Mouse (Mus musculus): Measurements from ENCODE around the gene Erbin. TPM values are rescaled to one million over a fixed set of nuclear protein-coding genes. Genes with fewer than 3 reads are reported as not detected.
A peak's percentile ranks its signal among the peaks of the same experiment; 100 is the strongest.

Erbin gene
- polyA plus RNA-seq, 1 experiment from 2014 or later, result 7.1 TPM

- H3K27ac ChIP-seq (replicated peaks), result no peak overlapping the region
- 49% methylated on average over 6 of the region's 6 CpGs for WGBS
- no peaks in the 10 kb centered on the region for H3K27me3 ChIP-seq
- no peak overlapping the region for H3K9ac ChIP-seq
- no peak for ATAC-seq (ENCODE audit: low FRiP score, low read depth)
- no peak overlapping the region for H3K4me2 ChIP-seq
- H3K4me3 ChIP-seq, result no peak overlapping the region
- H3K4me1 ChIP-seq (replicated peaks), result peaks cover 10% of the 10 kb centered on the region
- H3K36me3 ChIP-seq, result no peaks in the 10 kb centered on the region
- no peaks in the 10 kb centered on the region for H3K9me3 ChIP-seq
These were observed 4.3 kb upstream of the Erbin start for GRCm38 (mm10) chr13:103924586-103924985.

GRCm38 (mm10) chr13:103923402-103924065 lies 3.2 kb upstream of the Erbin start:
- peaks cover 16% of the 10 kb centered on the region for H3K4me1 ChIP-seq (replicated peaks)
- no peak overlapping the region for H3K27ac ChIP-seq (replicated peaks)
- H3K27me3 ChIP-seq, result no peaks in the 10 kb centered on the region
- H3K9me3 ChIP-seq, result no peaks in the 10 kb centered on the region
- H3K9ac ChIP-seq, result no peak overlapping the region
- H3K4me3 ChIP-seq, result no peak overlapping the region
- H3K36me3 ChIP-seq, result no peaks in the 10 kb centered on the region
- H3K4me2 ChIP-seq, result no peak overlapping the region
- ATAC-seq (ENCODE audit: low FRiP score, low read depth), result no peak
- 81% methylated on average over 6 of the region's 6 CpGs for WGBS

GRCm38 (mm10) chr13:103921831-103922380 lies 1.6 kb upstream of the Erbin start:
- Histone ChIP-seq H3K4me3 (peak overlapping the region; percentile 53), H3K9me3 (no peaks in the 10 kb centered on the region), H3K27ac (replicated peaks) (peak overlapping the region; percentile 97), H3K4me1 (replicated peaks) (peaks cover 26% of the 10 kb centered on the region), H3K36me3 (no peaks in the 10 kb centered on the region), H3K9ac (peak overlapping the region; percentile 95), H3K27me3 (no peaks in the 10 kb centered on the region), H3K4me2 (peak overlapping the region; percentile 85)
- 10% methylated on average over 11 of the region's 11 CpGs for WGBS
- peak; percentile 12; the same call in 1 of the 2 replicates for ATAC-seq (ENCODE audit: low FRiP score, low read depth)

- peaks cover 32% of the 10 kb centered on the region for H3K4me1 ChIP-seq (replicated peaks)
- under 1% methylated on average over 99 of the region's 125 CpGs for WGBS
- peak overlapping the region; percentile 97 for H3K27ac ChIP-seq (replicated peaks)
- peak overlapping the region; percentile 53 for H3K4me3 ChIP-seq
- H3K9me3 ChIP-seq, result no peaks in the 10 kb centered on the region
- H3K9ac ChIP-seq, result peak overlapping the region; percentile 95
- no peaks in the 10 kb centered on the region for H3K36me3 ChIP-seq
- ATAC-seq (ENCODE audit: low FRiP score, low read depth), result peak; percentile 93
- peak overlapping the region; percentile 85 for H3K4me2 ChIP-seq
- H3K27me3 ChIP-seq, result no peaks in the 10 kb centered on the region
These were observed 868 bp upstream of the Erbin start for GRCm38 (mm10) chr13:103920933-103921830.

GRCm38 (mm10) chr13:103919956-103920260 lies 406 bp downstream of the Erbin start:
- under 1% methylated on average over 20 of the region's 20 CpGs for WGBS
- ATAC-seq (ENCODE audit: low FRiP score, low read depth), result no peak
- Histone ChIP-seq H3K4me2 (peak overlapping the region; percentile 85), H3K9me3 (no peaks in the 10 kb centered on the region), H3K27me3 (no peaks in the 10 kb centered on the region), H3K27ac (replicated peaks) (peak overlapping the region; percentile 97), H3K4me3 (peak overlapping the region; percentile 53), H3K4me1 (replicated peaks) (peaks cover 34% of the 10 kb centered on the region), H3K36me3 (no peaks in the 10 kb centered on the region), H3K9ac (peak overlapping the region; percentile 95)

- H3K36me3 ChIP-seq, result no peaks in the 10 kb centered on the region
- WGBS, result under 1% methylated on average over 32 of the region's 32 CpGs
- H3K27me3 ChIP-seq, result no peaks in the 10 kb centered on the region
- ATAC-seq (ENCODE audit: low FRiP score, low read depth), result no peak
- peaks cover 34% of the 10 kb centered on the region for H3K4me1 ChIP-seq (replicated peaks)
- H3K27ac ChIP-seq (replicated peaks), result peak overlapping the region; percentile 97
- H3K9ac ChIP-seq, result peak overlapping the region; percentile 95
- H3K4me3 ChIP-seq, result peak overlapping the region; percentile 53
- H3K9me3 ChIP-seq, result no peaks in the 10 kb centered on the region
- H3K4me2 ChIP-seq, result peak overlapping the region; percentile 85
These were observed 919 bp downstream of the Erbin start for GRCm38 (mm10) chr13:103919234-103919955.

- Histone ChIP-seq H3K27ac (replicated peaks) (peak overlapping the region; percentile 34), H3K4me2 (peak overlapping the region; percentile 85), H3K4me1 (replicated peaks) (peaks cover 34% of the 10 kb centered on the region), H3K36me3 (no peaks in the 10 kb centered on the region), H3K9me3 (no peaks in the 10 kb centered on the region), H3K27me3 (no peaks in the 10 kb centered on the region), H3K9ac (peak overlapping the region; percentile 95; the same call in 1 of the 2 replicates), H3K4me3 (peak overlapping the region; percentile 53)
- no peak for ATAC-seq (ENCODE audit: low FRiP score, low read depth)
- WGBS, result 15% methylated on average over 3 of the region's 3 CpGs
These were observed 1.9 kb downstream of the Erbin start for GRCm38 (mm10) chr13:103918432-103918831.

GRCm38 (mm10) chr13:103914114-103914736 lies 6.1 kb downstream of the Erbin start:
- Histone ChIP-seq H3K27ac (replicated peaks) (no peak overlapping the region), H3K4me3 (no peak overlapping the region), H3K4me2 (no peak overlapping the region), H3K27me3 (no peaks in the 10 kb centered on the region), H3K9me3 (no peaks in the 10 kb centered on the region), H3K9ac (no peak overlapping the region), H3K36me3 (no peaks in the 10 kb centered on the region), H3K4me1 (replicated peaks) (peaks cover 24% of the 10 kb centered on the region)
- 80% methylated on average over 4 of the region's 4 CpGs for WGBS
- no peak for ATAC-seq (ENCODE audit: low FRiP score, low read depth)

GRCm38 (mm10) chr13:103912351-103912750 lies 8.0 kb downstream of the Erbin start:
- WGBS, result 88% methylated on average over 3 of the region's 3 CpGs
- Histone ChIP-seq H3K36me3 (no peaks in the 10 kb centered on the region), H3K4me1 (replicated peaks) (peaks cover 11% of the 10 kb centered on the region), H3K27me3 (no peaks in the 10 kb centered on the region), H3K27ac (replicated peaks) (no peak overlapping the region), H3K4me2 (no peak overlapping the region), H3K4me3 (no peak overlapping the region), H3K9me3 (no peaks in the 10 kb centered on the region), H3K9ac (no peak overlapping the region)
- no peak for ATAC-seq (ENCODE audit: low FRiP score, low read depth)

GRCm38 (mm10) chr13:103910598-103910997 lies 9.7 kb downstream of the Erbin start:
- H3K4me3 ChIP-seq, result no peak overlapping the region
- no peaks in the 10 kb centered on the region for H3K27me3 ChIP-seq
- no peak overlapping the region for H3K27ac ChIP-seq (replicated peaks)
- H3K4me1 ChIP-seq (replicated peaks), result no peaks in the 10 kb centered on the region
- H3K9ac ChIP-seq, result no peak overlapping the region
- WGBS, result 90% methylated on average over 1 of the region's 1 CpGs
- H3K36me3 ChIP-seq, result no peaks in the 10 kb centered on the region
- H3K9me3 ChIP-seq, result no peaks in the 10 kb centered on the region
- no peak overlapping the region for H3K4me2 ChIP-seq
- no peak for ATAC-seq (ENCODE audit: low FRiP score, low read depth)

- H3K4me2 ChIP-seq, result no peak overlapping the region
- no peak overlapping the region for H3K9ac ChIP-seq
- no peak for ATAC-seq (ENCODE audit: low FRiP score, low read depth)
- no peak overlapping the region for H3K4me3 ChIP-seq
- no peaks in the 10 kb centered on the region for H3K27me3 ChIP-seq
- no peak overlapping the region for H3K27ac ChIP-seq (replicated peaks)
- no peaks in the 10 kb centered on the region for H3K36me3 ChIP-seq
- H3K4me1 ChIP-seq (replicated peaks), result no peaks in the 10 kb centered on the region
- WGBS, result 89% methylated on average over 3 of the region's 3 CpGs
- H3K9me3 ChIP-seq, result no peaks in the 10 kb centered on the region
These were observed 10.4 kb downstream of the Erbin start for GRCm38 (mm10) chr13:103909894-103910293.
